Mouse (Mus musculus): ENCODE measurements around the gene Ccdc181.

GRCm38 (mm10) chr1:164320731-164321130 is 45.3 kb downstream of the Ccdc181 start:
- TF ChIP-seq CTCF (IDR thresholded peaks at IDR 0.05; ENCODE audit: extremely low read depth, insufficient read depth, insufficient read length, insufficient replicate concordance): no peak
- TF ChIP-seq POLR2A (IDR thresholded peaks at IDR 0.05; ENCODE audit: low read depth, low read length): no peak
